ENCODE assay signal across 27 mouse cellular contexts in the genomic region with DNA sequence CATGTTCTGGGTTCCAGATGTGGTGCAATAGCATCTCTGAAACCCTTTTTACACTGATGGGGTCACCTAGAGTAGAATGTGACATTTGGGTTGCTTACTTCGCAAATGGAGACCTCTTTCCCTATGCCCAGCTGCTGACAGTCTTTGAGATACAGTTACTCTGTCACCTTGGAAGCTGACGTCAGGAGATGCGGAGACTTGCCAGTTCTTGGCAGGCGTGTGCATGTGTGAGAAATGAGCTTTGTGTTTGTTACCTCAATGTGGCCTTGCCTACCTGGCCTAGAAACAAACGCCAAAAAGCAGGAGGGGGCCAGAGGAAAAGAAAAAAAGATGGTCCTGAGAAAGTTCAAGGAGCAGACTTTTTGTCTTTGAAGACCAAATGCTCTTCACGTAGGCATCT. TPM values are rescaled to one million over a fixed set of nuclear protein-coding genes. Genes with fewer than 3 reads are reported as not detected.
"Had no signal": no experiment of that assay in that cellular context is flagged by ENCODE, and none has a peak within 500 bp of the region (broad histone marks: within the 10 kb centered on the region; RNA-seq: fewer than 3 reads in every experiment).

No protein-coding gene starts in this region.

- H3K27me3 ChIP-seq: heart, embryonic 12.5 days; hindbrain, embryonic 12.5 days; intestine, embryonic 15.5 days; limb, embryonic 12.5 days; liver, embryonic 13.5 days; liver, embryonic 15.5 days had no signal

- H3K4me1 ChIP-seq: heart, embryonic 10.5 days; heart, embryonic 12.5 days; hindbrain, embryonic 10.5 days; hindbrain, embryonic 12.5 days; limb, embryonic 10.5 days; limb, embryonic 12.5 days had no signal

- H3K27ac ChIP-seq: heart, embryonic 10.5 days; hindbrain, embryonic 10.5 days; hindbrain, embryonic 12.5 days; hindbrain, embryonic 14.5 days; intestine, embryonic 15.5 days; layer of hippocampus, adult 2 months; left cerebral cortex, adult 2 months; limb, embryonic 10.5 days; limb, embryonic 12.5 days; liver, embryonic 13.5 days; liver, embryonic 15.5 days had no signal

- H3K4me3 ChIP-seq: heart, embryonic 10.5 days; heart, embryonic 12.5 days; hindbrain, embryonic 10.5 days; hindbrain, embryonic 12.5 days; intestine, embryonic 15.5 days; layer of hippocampus, adult 2 months; left cerebral cortex, adult 2 months; limb, embryonic 10.5 days; limb, embryonic 12.5 days; liver, embryonic 13.5 days; liver, embryonic 15.5 days had no signal

- ATAC-seq: hindbrain, embryonic 16.5 days; inflammation-experienced regulatory T-cells, adult 6 months; intestine, embryonic 15.5 days; intestine, postnatal 0 days had no signal

- H3K9me3 ChIP-seq: heart, embryonic 10.5 days; heart, embryonic 12.5 days; hindbrain, embryonic 10.5 days; hindbrain, embryonic 12.5 days; intestine, embryonic 15.5 days; limb, embryonic 10.5 days; limb, embryonic 12.5 days; liver, embryonic 13.5 days; liver, embryonic 15.5 days had no signal

- DNase-seq: gastrocnemius, postnatal 14 days; heart, adult 18-20 months; heart, postnatal 10 days; heart, postnatal 4 days; kidney, adult 18-20 months; kidney, adult 8-10 months; kidney, postnatal 10 days; kidney, postnatal 25 days; kidney, postnatal 4 days; liver; liver, embryonic 13.5 days had no signal

- H3K4me2 ChIP-seq: heart, embryonic 12.5 days; hindbrain, embryonic 12.5 days; hindbrain, embryonic 14.5 days; intestine, embryonic 15.5 days; limb, embryonic 12.5 days; liver, embryonic 11.5 days; liver, embryonic 13.5 days; liver, embryonic 15.5 days had no signal

- H3K9ac ChIP-seq: heart, embryonic 12.5 days; hindbrain, embryonic 12.5 days; hindbrain, embryonic 14.5 days; intestine, embryonic 15.5 days; limb, embryonic 12.5 days; liver, embryonic 13.5 days; liver, embryonic 15.5 days had no signal

RNA-seq across cellular contexts. Expression of a gene that starts 5.6 kb away (rescaled TPM):
- total RNA-seq: granulocyte monocyte progenitor cell, adult 5-6 weeks had no signal
- polyA plus RNA-seq: liver, embryonic 11.5 days had no signal
